ENCODE assay signal across 26 mouse cellular contexts in the genomic region with DNA sequence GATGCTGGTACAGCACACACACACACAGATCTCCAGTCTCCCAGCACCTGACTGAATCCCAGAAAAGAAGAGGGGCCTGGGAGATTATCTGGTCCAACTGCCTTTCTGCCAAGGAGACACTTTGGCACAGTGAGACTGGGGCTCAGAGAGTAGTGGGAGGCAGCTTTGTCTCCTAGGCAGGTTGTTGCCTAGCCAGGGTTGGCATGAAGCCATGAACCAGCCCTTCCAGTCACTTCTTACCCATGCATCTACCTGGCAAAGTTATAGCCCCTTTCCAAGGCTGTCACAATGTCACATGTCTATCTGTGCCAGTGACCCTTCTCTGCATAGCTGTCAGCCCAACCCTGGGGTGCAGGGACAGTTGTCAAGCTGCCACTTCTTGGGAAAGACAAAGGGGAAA.
A peak's percentile ranks its signal among the peaks of the same experiment; 100 is the strongest.
DNase-seq lines count a peak whose midpoint lies in the region; ATAC-seq and TF ChIP-seq lines count a peak whose summit lies in the region.
"Had no signal": no experiment of that assay in that cellular context is flagged by ENCODE, and none has a peak within 500 bp of the region (broad histone marks: within the 10 kb centered on the region; RNA-seq: fewer than 3 reads in every experiment).

No protein-coding gene starts in this region.

- no peak overlapping the region for H3K4me3 ChIP-seq in left cerebral cortex, adult 2 months
- H3K4me3 ChIP-seq: embryonic facial prominence, embryonic 10.5 days; embryonic facial prominence, embryonic 13.5 days; erythroblast, embryonic 14.5 days; forebrain, embryonic 13.5 days; heart, adult 2 months; heart, embryonic 10.5 days; heart, embryonic 13.5 days; hindbrain, embryonic 10.5 days; hindbrain, embryonic 13.5 days; intestine, embryonic 15.5 days had no signal

- DNase-seq in cerebellum, postnatal 10 days, result peak; percentile 63 to 73
- DNase-seq in left cerebral cortex, adult 2 months (ENCODE audit: extremely low spot score in 1 of 2, low spot score in 2 of 2), result no peak
- no peak for DNase-seq in left cerebral cortex, adult 9 months (ENCODE audit: low spot score in 2 of 2)
- DNase-seq in right cerebral cortex, postnatal 14 days, result peak; percentile 25
- no peak for DNase-seq in right cerebral cortex, postnatal 4 days
- DNase-seq: adrenal gland, postnatal 10 days; adrenal gland, postnatal 36 days; cerebellum, adult 11-12 months; cerebellum, adult 8-10 months; embryo, embryonic 11 days; gastrocnemius, postnatal 10 days; gastrocnemius, postnatal 36 days; heart, adult 2 months had no signal

- no peak for TF ChIP-seq CTCF in left cerebral cortex, adult 2 months (IDR thresholded peaks at IDR 0.05)

- intact Hi-C loops in left cerebral cortex, adult 2 months (cut with DNase I), result no loop called here

- no peak for ATAC-seq in cerebellum, adult (ENCODE audit: insufficient number of reproducible peaks, low FRiP score, low TSS enrichment)
- ATAC-seq: forebrain, embryonic 13.5 days; forebrain, embryonic 16.5 days; hindbrain, embryonic 16.5 days; intestine, embryonic 15.5 days; Patski had no signal

- peak overlapping the region; percentile 63 for H3K27ac ChIP-seq in left cerebral cortex, adult 2 months
- H3K27ac ChIP-seq: embryonic facial prominence, embryonic 10.5 days; embryonic facial prominence, embryonic 13.5 days; forebrain, embryonic 13.5 days; heart, adult 2 months; heart, embryonic 10.5 days; heart, embryonic 13.5 days; hindbrain, embryonic 10.5 days; hindbrain, embryonic 13.5 days; intestine, embryonic 15.5 days had no signal

Comparison
In these comparisons a context has a peak if more than half of its experiments do, and no peak if none do; other contexts are left out.
1. DNase-seq: peak in cerebellum, postnatal 10 days (2 of 2) and right cerebral cortex, postnatal 14 days (single experiment); none in left cerebral cortex, adult 2 months (0 of 2), left cerebral cortex, adult 9 months (0 of 2) and right cerebral cortex, postnatal 4 days (single experiment).